Mouse (Mus musculus) midbrain, embryonic 14.5 days (tissue): ENCODE results near the gene Slc16a6. TPM values are rescaled to one million over a fixed set of nuclear protein-coding genes. Genes with fewer than 3 reads are reported as not detected.

Source experiments
- ATAC-seq: fragments of 200-750 bp; cut with Nextera tagmentation; 2 replicates; pipeline ENCODE4 v1.8.0; 2017; ENCODE audit warnings: moderate number of reproducible peaks, moderate library complexity; ENCODE audit not compliant: low FRiP score, low TSS enrichment
- DNase-seq: peaks from one replicate; pipeline ENCODE4 v3.0.0-alpha.2; 2015
- H3K27ac ChIP-seq: fragments of 300-500 bp; sonication (generic); replicated peaks from 2 replicates; pipeline ENCODE4 v1.5.1; 2014; ENCODE audit warnings: mild to moderate bottlenecking, low read depth, low read length, moderate library complexity
- H3K27me3 ChIP-seq: fragments of 300-500 bp; sonication (generic); 2 replicates; pipeline ENCODE4 v1.6.1; 2014; ENCODE audit warnings: low read length, control low read depth, mixed read lengths; ENCODE audit not compliant: control insufficient read depth, insufficient read depth
- H3K36me3 ChIP-seq: fragments of 300-500 bp; sonication (generic); 2 replicates; pipeline ENCODE4 v1.6.1; 2014; ENCODE audit warnings: low read length, control low read depth; ENCODE audit not compliant: control insufficient read depth, insufficient read depth
- H3K4me1 ChIP-seq: fragments of 300-500 bp; sonication (generic); 2 replicates; pipeline ENCODE4 v1.6.1; 2014; ENCODE audit warnings: mild to moderate bottlenecking, antibody characterized with exemption, low read length, control low read depth; ENCODE audit not compliant: control insufficient read depth, insufficient read depth
- H3K4me2 ChIP-seq: fragments of 300-500 bp; sonication (generic); 2 replicates; pipeline ENCODE4 v1.6.1; 2014; ENCODE audit warnings: mild to moderate bottlenecking, low read length, moderate library complexity
- H3K4me3 ChIP-seq: fragments of 300-500 bp; sonication (generic); replicated peaks from 2 replicates; pipeline ENCODE4 v1.5.1; 2014; ENCODE audit warnings: low read depth, low read length
- H3K9ac ChIP-seq: fragments of 300-500 bp; sonication (generic); replicated peaks from 2 replicates; pipeline ENCODE4 v1.6.1; 2014; ENCODE audit warnings: mild to moderate bottlenecking, low read length, moderate library complexity
- H3K9me3 ChIP-seq: fragments of 300-500 bp; sonication (generic); 2 replicates; pipeline ENCODE4 v1.6.1; 2016; ENCODE audit warnings: low read length, control low read depth, mixed read lengths; ENCODE audit not compliant: control insufficient read depth
- WGBS: fragments of 180-500 bp; shearing (Covaris S2); extraction: QIAGEN DNeasy Blood & Tissue Kit; methylation state at CpG from one replicate; pipeline ENCODE4 v1.1.7; 2014; 5-methylcytosine and 5-hydroxymethylcytosine counted together
- polyA plus RNA-seq: library from polyadenylated mRNA; unstranded; fragments of >200 nt; fragmentation: Nextera tagmentation; extraction: Ambion mirVana; gene quantifications from 2 replicates; pipeline ENCODE4 v1.2.1, GENCODE M21; 2014

Gene Slc16a6
- polyA plus RNA-seq = 2.8 and 3.1 TPM in 2 replicates

DNA sequence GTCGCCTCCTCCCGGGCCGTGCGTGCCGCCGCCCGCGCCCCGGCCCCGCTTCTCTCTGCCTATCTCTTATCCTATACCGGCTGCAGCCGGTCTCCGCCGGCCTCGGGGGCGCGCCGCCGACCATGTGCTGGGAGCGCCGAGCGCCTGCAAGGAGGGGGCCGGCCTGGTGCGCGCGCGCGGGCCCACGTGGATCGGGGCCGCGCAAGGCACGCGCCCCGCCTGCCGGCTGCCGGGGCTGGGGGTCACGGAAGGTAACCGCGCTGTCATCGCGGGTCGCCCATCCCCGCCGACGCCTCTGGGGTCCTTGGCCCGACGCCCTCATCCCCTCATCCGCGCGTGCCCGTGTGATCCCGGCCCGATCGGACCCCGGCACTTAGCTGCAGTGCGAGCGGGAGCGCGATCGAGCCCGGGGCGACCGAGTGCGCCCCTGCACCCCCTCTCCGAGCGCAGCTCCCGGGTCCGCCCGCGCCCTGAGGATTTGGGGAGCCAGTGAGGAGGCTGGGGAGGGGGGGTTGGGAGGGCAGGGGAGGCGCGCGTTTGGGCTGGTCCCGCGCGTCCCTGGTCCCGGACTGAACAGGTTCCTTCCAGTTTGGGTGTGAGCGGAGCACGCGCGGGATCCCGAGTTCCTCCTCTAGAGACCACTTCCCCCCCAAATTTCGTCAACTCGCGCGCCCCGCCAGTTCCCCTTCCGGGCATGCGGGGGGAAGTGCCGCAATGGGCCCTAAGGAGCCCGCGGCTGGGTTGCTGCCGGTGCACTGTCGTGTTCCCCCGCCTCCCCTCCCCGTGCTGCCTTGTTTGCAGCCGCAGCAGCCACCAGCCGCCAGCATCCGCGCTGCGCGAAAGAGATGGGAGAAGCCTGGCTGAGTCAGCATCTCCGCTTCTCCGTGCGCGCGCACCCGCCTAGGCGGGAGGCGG is at the start of gene Slc16a6, which contains the start of gene Arsg:
TSS of gene Slc16a6 (minus strand) at position 428 of the 915 bp plus-strand sequence.
TSS of gene Arsg (plus strand) at position 204 of the 915 bp plus-strand sequence.
- H3K27me3 ChIP-seq = peaks cover 15% of the 10 kb centered on the region
- DNase-seq (peak; percentile 94), ATAC-seq (peak; percentile 85)
- peak within 1 kb of the TSS; percentile 85 for H3K27ac ChIP-seq
- no peaks in the 10 kb centered on the region for H3K9me3 ChIP-seq
- no peaks in the 10 kb centered on the region for H3K36me3 ChIP-seq
- H3K4me1 ChIP-seq = 0 out of 2 replicates have a peak, but pooled peaks cover 6% of the 10 kb centered on the region
- H3K9ac ChIP-seq = peak within 1 kb of the TSS; percentile 79
- H3K4me3 ChIP-seq = peak within 1 kb of the TSS; percentile 82
- WGBS = under 1% methylated on average over 103 of the region's 111 CpGs
- H3K4me2 ChIP-seq = peak within 1 kb of the TSS; percentile 74

DNA sequence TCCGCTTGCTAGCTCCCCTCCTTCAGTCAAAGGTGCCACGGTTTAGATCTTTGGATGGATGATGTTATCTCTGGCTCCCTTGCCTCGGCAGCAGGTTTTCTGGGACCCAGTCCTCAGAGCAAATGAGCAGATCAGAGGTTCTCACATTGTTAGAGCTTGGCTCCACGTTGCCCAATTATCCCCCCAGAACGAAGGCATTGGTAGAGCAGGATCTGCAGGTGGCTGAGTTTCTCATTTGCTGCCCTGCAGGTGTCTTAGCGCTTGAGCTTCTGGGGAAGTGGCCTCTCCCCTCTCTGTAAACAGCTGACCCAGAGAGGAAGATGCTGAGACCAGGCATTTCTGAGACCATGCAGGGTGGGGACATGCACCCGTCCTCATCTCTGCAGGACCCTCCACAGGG is 47.6 kb upstream of the Slc16a6 start:
- ATAC-seq = no peak
- 48% methylated on average over 7 of the region's 7 CpGs for WGBS

DNA sequence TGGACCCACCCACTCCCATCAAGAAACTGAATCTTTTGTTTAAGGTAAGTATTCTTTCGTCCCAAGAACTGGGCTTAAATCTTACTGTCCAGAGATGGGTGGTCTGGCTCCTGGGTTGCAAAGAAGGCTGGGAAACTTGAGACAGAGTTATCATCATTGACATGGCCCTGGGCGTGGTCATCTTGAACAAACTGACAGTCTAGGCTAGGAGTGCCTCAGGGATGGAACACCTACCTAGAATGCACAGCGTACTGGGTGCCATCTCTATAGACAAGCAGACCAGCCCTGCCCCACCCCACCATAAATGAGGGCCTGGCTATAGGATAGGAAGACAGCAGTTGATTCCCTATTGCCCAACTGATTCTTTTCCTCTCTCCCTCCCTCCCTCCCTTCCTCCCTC is 44.4 kb upstream of the Slc16a6 start:
- Histone ChIP-seq H3K4me3 (no peak overlapping the region), H3K27ac (no peak overlapping the region), H3K36me3 (no peaks in the 10 kb centered on the region), H3K27me3 (no peaks in the 10 kb centered on the region), H3K9me3 (no peaks in the 10 kb centered on the region), H3K4me2 (no peak overlapping the region), H3K4me1 (no peaks in the 10 kb centered on the region), H3K9ac (no peak overlapping the region)
- ATAC-seq (no peak), DNase-seq (no peak)
- 94% methylated on average over 3 of the region's 3 CpGs for WGBS

More for the DNA sequence above, 47.6 kb upstream of the Slc16a6 start:
- H3K36me3 ChIP-seq = no peaks in the 10 kb centered on the region
- H3K4me2 ChIP-seq = no peak overlapping the region
- no peaks in the 10 kb centered on the region for H3K27me3 ChIP-seq
- DNase-seq = no peak
- H3K4me1 ChIP-seq = no peaks in the 10 kb centered on the region
- no peak overlapping the region for H3K9ac ChIP-seq
- no peak overlapping the region for H3K4me3 ChIP-seq
- no peaks in the 10 kb centered on the region for H3K9me3 ChIP-seq
- no peak overlapping the region for H3K27ac ChIP-seq

DNA sequence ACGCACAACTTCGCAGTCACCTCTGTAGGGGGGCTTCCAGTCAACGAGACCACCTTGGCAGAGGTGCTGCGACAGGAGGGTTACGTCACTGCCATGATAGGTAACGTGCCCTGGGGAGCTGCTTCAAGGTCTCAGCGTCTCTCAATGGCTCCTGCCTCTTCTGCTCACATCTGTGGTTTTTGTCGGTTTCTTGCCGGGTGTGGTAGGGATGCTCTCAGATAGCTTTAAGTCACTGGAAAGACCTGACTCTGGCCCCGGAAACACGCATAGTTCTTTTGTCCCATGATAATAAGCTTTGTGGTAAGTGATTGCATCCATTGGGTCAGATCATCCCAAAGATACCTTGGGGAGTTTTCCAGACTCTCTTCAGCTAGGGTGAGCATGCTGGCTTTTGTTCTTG is 43.9 kb upstream of the Slc16a6 start:
- Histone ChIP-seq H3K27me3 (no peaks in the 10 kb centered on the region), H3K4me3 (no peak overlapping the region), H3K36me3 (no peaks in the 10 kb centered on the region), H3K4me1 (no peaks in the 10 kb centered on the region), H3K4me2 (no peak overlapping the region), H3K9ac (no peak overlapping the region), H3K9me3 (no peaks in the 10 kb centered on the region), H3K27ac (no peak overlapping the region)
- 93% methylated on average over 11 of the region's 11 CpGs for WGBS
- no peak for DNase-seq
- no peak for ATAC-seq

DNA sequence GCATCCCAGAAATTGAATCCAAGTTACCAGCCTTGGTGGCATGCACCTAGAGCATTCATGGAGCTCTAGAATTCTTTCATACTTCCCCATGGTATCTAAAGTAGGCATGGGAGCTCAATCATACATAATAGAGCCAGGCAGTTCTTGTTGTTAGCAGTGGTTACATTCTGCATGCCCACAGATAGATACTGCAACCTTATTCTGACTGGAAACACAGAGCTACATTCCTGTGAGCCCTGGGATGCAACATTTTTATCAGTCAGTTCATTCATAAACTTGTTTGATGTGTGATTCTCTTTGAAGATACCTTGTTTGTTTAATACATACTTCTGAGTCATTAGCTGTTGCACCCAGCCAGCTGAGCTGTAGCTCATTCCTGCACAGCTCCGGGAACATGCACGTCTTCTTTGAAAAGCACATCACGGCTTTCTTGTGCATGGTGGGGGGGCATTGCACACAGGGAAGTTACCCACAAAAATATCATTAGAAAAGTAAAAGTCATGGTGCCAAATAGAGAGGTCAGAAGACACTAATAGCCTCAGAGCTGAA is 40.7 kb upstream of the Slc16a6 start:
- no peak overlapping the region for H3K9ac ChIP-seq
- no peaks in the 10 kb centered on the region for H3K27me3 ChIP-seq
- WGBS = 77% methylated on average over 3 of the region's 3 CpGs
- ATAC-seq (no peak), DNase-seq (no peak)
- no peak overlapping the region for H3K27ac ChIP-seq
- no peak overlapping the region for H3K4me3 ChIP-seq
- H3K36me3 ChIP-seq = no peaks in the 10 kb centered on the region
- no peaks in the 10 kb centered on the region for H3K4me1 ChIP-seq
- H3K9me3 ChIP-seq = no peaks in the 10 kb centered on the region; the same call in 1 of the 2 replicates
- H3K4me2 ChIP-seq = no peak overlapping the region

DNA sequence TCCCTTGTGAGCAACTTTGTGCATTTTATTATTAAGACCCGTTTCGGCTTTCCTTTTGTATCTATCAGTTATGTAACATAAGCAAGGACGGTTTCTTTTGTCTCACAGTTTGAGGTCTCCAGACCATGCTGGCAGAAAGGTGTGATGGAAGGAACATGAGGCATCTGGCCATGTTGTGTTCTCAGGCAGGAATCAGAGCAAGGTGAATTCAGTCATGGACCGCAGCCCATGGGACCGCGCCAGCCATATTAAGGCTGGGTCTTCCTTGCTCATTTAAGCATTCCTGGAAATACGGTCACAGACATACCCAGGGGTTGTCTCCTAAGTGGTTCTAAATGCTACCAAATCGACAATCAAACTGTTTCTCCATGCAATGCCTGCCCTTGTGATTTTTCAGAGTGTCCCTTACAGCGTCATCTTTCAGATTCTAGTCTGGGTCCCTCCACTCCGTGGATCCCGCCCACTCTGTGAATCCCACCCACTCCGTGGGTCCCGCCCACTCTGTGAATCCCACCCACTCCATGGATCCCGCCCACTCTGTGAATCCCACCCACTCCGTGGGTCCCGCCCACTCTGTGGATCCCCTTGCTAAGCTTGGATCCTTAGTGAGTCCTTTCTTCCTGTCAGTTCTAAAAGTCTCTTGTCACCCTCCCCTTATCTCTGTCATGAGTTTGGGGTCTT is 39.7 kb upstream of the Slc16a6 start:
- no peaks in the 10 kb centered on the region; the same call in 1 of the 2 replicates for H3K9me3 ChIP-seq
- DNase-seq = no peak
- no peak overlapping the region for H3K27ac ChIP-seq
- H3K4me3 ChIP-seq = no peak overlapping the region
- no peaks in the 10 kb centered on the region for H3K27me3 ChIP-seq
- H3K36me3 ChIP-seq = no peaks in the 10 kb centered on the region
- no peak overlapping the region for H3K4me2 ChIP-seq
- H3K4me1 ChIP-seq = no peaks in the 10 kb centered on the region
- 88% methylated on average over 16 of the region's 16 CpGs for WGBS
- ATAC-seq = no peak
- H3K9ac ChIP-seq = no peak overlapping the region

DNA sequence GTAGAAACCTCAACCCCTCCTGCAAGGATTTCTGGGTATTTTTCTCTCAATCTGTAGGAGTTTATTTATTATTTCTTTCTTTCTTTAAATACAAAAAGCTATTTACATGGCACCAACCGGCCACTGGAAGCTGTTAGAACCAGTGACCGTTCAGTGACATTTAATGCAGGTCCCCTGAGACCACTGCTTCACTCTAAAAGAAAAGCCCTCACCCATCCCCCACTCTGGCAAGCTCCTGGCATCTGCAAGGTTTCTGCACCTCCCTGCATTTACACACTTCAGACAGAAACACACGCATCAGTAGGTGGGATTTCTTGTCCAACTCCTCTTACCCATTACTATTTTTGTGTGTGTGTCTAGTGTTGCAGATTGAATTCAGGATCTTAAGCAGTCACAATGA is 33.7 kb upstream of the Slc16a6 start:
- Histone ChIP-seq H3K4me2 (no peak overlapping the region), H3K9ac (no peak overlapping the region), H3K9me3 (no peaks in the 10 kb centered on the region; the same call in 1 of the 2 replicates), H3K27me3 (no peaks in the 10 kb centered on the region), H3K27ac (no peak overlapping the region), H3K4me1 (no peaks in the 10 kb centered on the region), H3K36me3 (no peaks in the 10 kb centered on the region), H3K4me3 (no peak overlapping the region)
- ATAC-seq = no peak
- peak; percentile 33 for DNase-seq
- 51% methylated on average over 3 of the region's 3 CpGs for WGBS

DNA sequence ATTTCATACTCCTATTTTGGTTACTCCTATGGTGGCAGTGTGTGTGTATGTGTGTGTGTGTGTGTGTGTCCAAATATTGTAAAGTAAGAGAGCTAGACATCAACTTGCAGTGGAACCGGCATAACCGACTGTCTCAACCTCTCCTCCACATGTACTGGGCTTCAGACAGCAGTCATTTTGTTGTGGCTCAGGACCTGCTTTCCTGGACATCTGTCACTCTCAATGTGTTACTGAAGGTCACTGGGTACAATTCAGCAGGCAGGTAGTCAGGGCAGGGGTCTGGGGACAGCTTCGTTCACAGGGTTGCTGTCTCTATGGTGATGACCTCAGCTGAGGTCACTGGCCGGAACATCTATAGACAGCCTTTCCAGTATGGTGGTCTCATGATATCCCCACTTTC is 32.4 kb upstream of the Slc16a6 start:
- no peak for ATAC-seq
- H3K4me3 ChIP-seq = no peak overlapping the region
- WGBS = 85% methylated on average over 4 of the region's 4 CpGs

More for the DNA sequence above, 32.4 kb upstream of the Slc16a6 start:
- Histone ChIP-seq H3K27me3 (no peaks in the 10 kb centered on the region), H3K9ac (no peak overlapping the region), H3K4me1 (no peaks in the 10 kb centered on the region), H3K4me2 (no peak overlapping the region), H3K36me3 (no peaks in the 10 kb centered on the region), H3K27ac (no peak overlapping the region), H3K9me3 (no peaks in the 10 kb centered on the region)
- no peak for DNase-seq
